Mouse (Mus musculus) intestine, embryonic 14.5 days (tissue): ENCODE results near the gene Gldc. TPM values are rescaled to one million over a fixed set of nuclear protein-coding genes. Genes with fewer than 3 reads are reported as not detected.
A peak's percentile ranks its signal among the peaks of the same experiment; 100 is the strongest.

ENCODE experiments used
- ATAC-seq: fragments of 200-750 bp; cut with Nextera tagmentation; replicated peaks from 2 replicates; pipeline ENCODE4 v1.8.0; 2017; ENCODE audit warnings: low read depth, moderate number of reproducible peaks, moderate TSS enrichment, moderate library complexity; ENCODE audit not compliant: low FRiP score, low TSS enrichment
- DNase-seq: peaks from one replicate; pipeline ENCODE4 v3.0.0-alpha.2; 2018; ENCODE audit warnings: low spot score
- H3K27ac ChIP-seq: fragments of 300-500 bp; sonication (generic); 2 replicates; pipeline ENCODE4 v1.5.1; 2014; ENCODE audit warnings: low read depth, mild to moderate bottlenecking, control low read depth
- H3K27me3 ChIP-seq: fragments of 300-500 bp; sonication (generic); replicated peaks from 2 replicates; pipeline ENCODE4 v1.6.1; 2014; ENCODE audit warnings: low read length, control low read depth; ENCODE audit not compliant: control insufficient read depth, insufficient read depth
- H3K36me3 ChIP-seq: fragments of 300-500 bp; sonication (generic); 2 replicates; pipeline ENCODE4 v1.6.1; 2014; ENCODE audit warnings: low read length, control low read depth; ENCODE audit not compliant: control insufficient read depth, insufficient read depth
- H3K4me1 ChIP-seq: fragments of 300-500 bp; sonication (generic); replicated peaks from 2 replicates; pipeline ENCODE4 v1.6.1; 2014; ENCODE audit warnings: low read length, control low read depth, mixed read lengths; ENCODE audit not compliant: control insufficient read depth, insufficient read depth
- H3K4me2 ChIP-seq: fragments of 300-500 bp; sonication (generic); 2 replicates; pipeline ENCODE4 v1.6.1; 2014; ENCODE audit warnings: low read length
- H3K4me3 ChIP-seq: fragments of 300-500 bp; sonication (generic); 2 replicates; pipeline ENCODE4 v1.5.1; 2014; ENCODE audit warnings: low read depth, low read length, control low read depth, mixed read lengths
- H3K9ac ChIP-seq: fragments of 300-500 bp; sonication (generic); 2 replicates; pipeline ENCODE4 v1.6.1; 2014; ENCODE audit warnings: mild to moderate bottlenecking, low read length
- H3K9me3 ChIP-seq: fragments of 300-500 bp; sonication (generic); 2 replicates; pipeline ENCODE4 v1.6.1; 2016; ENCODE audit warnings: low read length, control low read depth; ENCODE audit not compliant: control insufficient read depth
- WGBS: fragments of 180-500 bp; shearing (Covaris S2); extraction: QIAGEN DNeasy Blood & Tissue Kit; methylation state at CpG from one replicate; pipeline ENCODE4 v1.1.7; 2014; 5-methylcytosine and 5-hydroxymethylcytosine counted together
- polyA plus RNA-seq: library from polyadenylated mRNA; unstranded; fragments of >200 nt; fragmentation: Nextera tagmentation; extraction: Ambion mirVana; gene quantifications from 2 replicates; pipeline ENCODE4 v1.2.1, GENCODE M21; 2014

Gldc gene
- polyA plus RNA-seq, 1 experiment from 2014 or later, result 2.4 TPM

DNA sequence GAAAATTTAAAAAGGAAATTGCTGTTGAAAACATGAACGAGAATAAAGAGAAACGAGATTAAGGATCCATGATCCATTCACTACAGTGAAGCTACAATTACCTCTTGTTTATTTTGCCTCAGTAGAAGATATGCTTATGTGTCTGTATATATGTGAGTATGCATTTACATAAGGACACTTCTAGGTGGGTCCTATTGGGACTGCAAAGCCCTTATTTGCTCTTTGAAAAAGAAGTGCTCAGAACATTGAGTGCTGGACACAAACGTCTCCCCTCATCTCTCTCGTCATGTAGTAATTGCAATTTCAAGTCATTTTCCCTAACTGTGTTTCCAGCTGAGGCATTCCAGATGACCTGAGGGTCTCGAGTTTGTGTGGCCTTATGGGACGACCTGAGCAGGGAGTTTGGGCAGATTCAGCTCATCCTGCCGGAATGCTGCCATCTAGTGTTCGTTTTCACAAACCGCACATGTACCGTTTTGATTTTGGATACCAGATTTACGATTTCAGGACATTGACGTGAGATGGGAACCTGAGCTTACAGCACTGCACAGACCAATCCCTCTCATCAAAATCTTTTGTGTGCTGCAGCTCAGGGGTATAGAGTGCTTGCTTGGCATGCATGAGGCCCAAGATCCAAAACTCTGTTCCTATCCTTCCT lies 30.1 kb upstream of the Gldc start:
- Histone ChIP-seq H3K4me1 (no peaks in the 10 kb centered on the region), H3K27ac (no peak overlapping the region), H3K4me2 (no peak overlapping the region), H3K27me3 (no peaks in the 10 kb centered on the region), H3K36me3 (no peaks in the 10 kb centered on the region), H3K9ac (no peak overlapping the region), H3K4me3 (no peak overlapping the region), H3K9me3 (no peaks in the 10 kb centered on the region)
- WGBS, result 17% methylated on average over 12 of the region's 12 CpGs
- ATAC-seq (no peak; the same call in 1 of the 2 replicates), DNase-seq (peak; percentile 78)

DNA sequence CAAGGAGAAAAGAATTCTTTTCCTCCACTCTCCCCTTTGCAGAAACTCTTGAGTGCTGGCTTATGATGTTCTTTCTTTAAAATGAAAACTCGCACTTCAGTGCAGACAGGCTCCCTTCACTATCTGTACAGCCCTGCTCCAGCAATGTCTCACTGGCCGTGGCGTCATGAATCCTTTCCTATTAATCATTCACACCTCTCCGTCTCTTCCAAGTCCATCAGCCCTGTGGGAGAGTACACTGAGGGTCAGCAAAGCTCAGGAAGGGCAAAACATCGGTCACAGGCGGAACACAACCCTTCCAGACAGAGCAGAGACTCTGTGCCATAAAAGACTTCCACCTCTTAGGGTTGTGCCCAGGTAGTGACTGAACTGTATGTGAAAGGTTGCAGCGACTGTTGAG lies 26.9 kb upstream of the Gldc start:
- no peak for ATAC-seq
- Histone ChIP-seq H3K4me2 (no peak overlapping the region), H3K36me3 (no peaks in the 10 kb centered on the region), H3K9me3 (no peaks in the 10 kb centered on the region), H3K9ac (no peak overlapping the region), H3K4me3 (no peak overlapping the region), H3K27ac (no peak overlapping the region), H3K27me3 (no peaks in the 10 kb centered on the region), H3K4me1 (no peaks in the 10 kb centered on the region)
- 45% methylated on average over 7 of the region's 7 CpGs for WGBS
- no peak for DNase-seq

GRCm38 (mm10) chr19:30194999-30195398 lies 19.8 kb upstream of the Gldc start:
- Histone ChIP-seq H3K4me3 (no peak overlapping the region), H3K9ac (no peak overlapping the region), H3K27me3 (no peaks in the 10 kb centered on the region), H3K36me3 (no peaks in the 10 kb centered on the region), H3K4me2 (no peak overlapping the region), H3K4me1 (no peaks in the 10 kb centered on the region), H3K27ac (no peak overlapping the region), H3K9me3 (0 out of 2 replicates have a peak, but pooled peaks cover under 1% of the 10 kb centered on the region)
- 64% methylated on average over 6 of the region's 6 CpGs for WGBS
- no peak for ATAC-seq
- no peak for DNase-seq

GRCm38 (mm10) chr19:30187232-30187631 lies 12.0 kb upstream of the Gldc start:
- ATAC-seq (no peak), DNase-seq (no peak)
- Histone ChIP-seq H3K27me3 (no peaks in the 10 kb centered on the region), H3K4me1 (no peaks in the 10 kb centered on the region), H3K4me2 (no peak overlapping the region), H3K4me3 (no peak overlapping the region), H3K9ac (no peak overlapping the region), H3K9me3 (peaks cover 8% of the 10 kb centered on the region; the same call in 1 of the 2 replicates), H3K36me3 (no peaks in the 10 kb centered on the region), H3K27ac (no peak overlapping the region)
- WGBS, result 90% methylated on average over 2 of the region's 2 CpGs

DNA sequence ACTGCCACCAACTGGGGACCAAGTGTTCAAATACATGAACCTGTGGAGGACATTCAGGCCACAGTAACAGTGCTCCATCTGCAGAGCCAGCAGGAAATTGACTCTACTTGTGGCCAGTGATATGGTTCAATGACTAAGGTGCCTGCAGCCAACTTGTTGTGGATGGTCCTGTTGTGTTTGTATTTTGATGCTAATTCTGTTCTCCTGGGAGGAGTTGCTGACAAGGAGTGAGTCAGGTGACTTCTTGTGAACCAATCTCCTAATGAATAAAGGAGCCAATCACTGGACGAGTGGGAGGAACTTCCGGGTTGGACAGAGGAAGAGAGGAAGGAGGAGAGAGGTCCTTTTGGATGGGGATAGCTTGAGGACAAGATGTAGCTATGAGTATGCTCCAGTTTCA lies 10.3 kb upstream of the Gldc start:
- Histone ChIP-seq H3K36me3 (no peaks in the 10 kb centered on the region), H3K4me3 (no peak overlapping the region), H3K9me3 (peaks cover 8% of the 10 kb centered on the region; the same call in 1 of the 2 replicates), H3K9ac (no peak overlapping the region), H3K4me1 (no peaks in the 10 kb centered on the region), H3K27ac (no peak overlapping the region), H3K27me3 (no peaks in the 10 kb centered on the region), H3K4me2 (no peak overlapping the region)
- ATAC-seq (no peak), DNase-seq (no peak)
- WGBS, result 79% methylated on average over 2 of the region's 2 CpGs

- ATAC-seq (no peak), DNase-seq (no peak)
- no peak overlapping the region for H3K27ac ChIP-seq
- H3K9me3 ChIP-seq, result no peaks in the 10 kb centered on the region
- H3K9ac ChIP-seq, result no peak overlapping the region
- no peak overlapping the region for H3K4me3 ChIP-seq
- H3K4me1 ChIP-seq, result no peaks in the 10 kb centered on the region
- 76% methylated on average over 1 of the region's 1 CpGs for WGBS
- H3K4me2 ChIP-seq, result no peak overlapping the region
- peaks cover 14% of the 10 kb centered on the region for H3K27me3 ChIP-seq
- H3K36me3 ChIP-seq, result no peaks in the 10 kb centered on the region
These were observed 4.8 kb upstream of the Gldc start for GRCm38 (mm10) chr19:30179979-30180378.

DNA sequence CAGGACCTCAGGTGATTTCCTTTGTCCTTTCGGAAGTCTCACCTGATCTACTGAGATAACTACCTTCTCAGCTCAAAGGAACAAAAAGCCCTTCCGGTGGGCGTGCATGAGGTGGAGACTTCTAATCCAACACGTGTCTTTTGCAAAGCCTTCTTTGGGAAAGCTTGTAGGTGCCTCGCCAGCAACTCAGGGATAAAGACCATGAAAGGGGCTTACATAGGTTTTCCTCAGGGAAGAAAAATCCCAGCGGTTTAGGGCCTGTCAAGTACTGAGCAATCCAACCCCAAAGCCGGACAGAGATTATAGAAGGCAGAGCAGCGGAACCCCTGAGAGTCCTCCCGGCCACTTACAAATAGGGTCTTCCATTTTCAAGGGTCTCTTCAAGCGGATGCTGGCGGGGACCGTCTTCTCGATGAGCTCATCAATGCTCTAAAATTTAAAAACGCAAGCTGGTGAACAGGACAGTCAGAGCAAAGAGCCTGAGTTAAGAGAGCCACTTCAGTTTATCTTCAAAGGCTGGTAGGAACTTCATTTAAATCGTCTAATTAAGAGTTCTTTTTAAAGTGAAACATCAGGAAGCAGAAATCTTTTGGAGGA lies 1.1 kb downstream of the Gldc start:
- DNase-seq, result peak; percentile 65
- no peaks in the 10 kb centered on the region for H3K36me3 ChIP-seq

GRCm38 (mm10) chr19:30171346-30172055 lies 3.7 kb downstream of the Gldc start:
- Histone ChIP-seq H3K4me2 (no peak overlapping the region), H3K4me1 (0 out of 2 replicates have a peak, but pooled peaks cover 9% of the 10 kb centered on the region), H3K4me3 (no peak overlapping the region), H3K36me3 (no peaks in the 10 kb centered on the region), H3K9me3 (no peaks in the 10 kb centered on the region), H3K9ac (no peak overlapping the region), H3K27me3 (peaks cover 35% of the 10 kb centered on the region), H3K27ac (no peak overlapping the region)
- no peak for ATAC-seq
- WGBS, result 78% methylated on average over 8 of the region's 8 CpGs
- DNase-seq, result no peak

More for the DNA sequence above, 1.1 kb downstream of the Gldc start:
- peaks cover 35% of the 10 kb centered on the region for H3K27me3 ChIP-seq
- no peak overlapping the region for H3K27ac ChIP-seq
- H3K4me1 ChIP-seq, result 0 out of 2 replicates have a peak, but pooled peaks cover 9% of the 10 kb centered on the region
- 4% methylated on average over 15 of the region's 15 CpGs for WGBS
- peak overlapping the region; percentile 99 for H3K4me2 ChIP-seq
- H3K9ac ChIP-seq, result no peak overlapping the region
- ATAC-seq, result no peak
- H3K9me3 ChIP-seq, result no peaks in the 10 kb centered on the region
- peak overlapping the region; percentile 45 for H3K4me3 ChIP-seq
